Mouse (Mus musculus) layer of hippocampus, adult 2 months (tissue): Measurements from ENCODE around the gene Fam186b. TPM values are rescaled to one million over a fixed set of nuclear protein-coding genes. Genes with fewer than 3 reads are reported as not detected.

Experiments
- DNase-seq, 2 experiments: peaks; one replicate each; pipeline ENCODE4 v3.0.0; 2022; ENCODE audit warnings: low spot score in 2 of 2
- H3K27ac ChIP-seq: fragments of 200-600 bp; 2 replicates; pipeline ENCODE4 v1.8.1; 2022
- H3K4me3 ChIP-seq: fragments of 200-600 bp; 2 replicates; pipeline ENCODE4 v1.8.1; 2022; ENCODE audit warnings: mild to moderate bottlenecking
- CTCF ChIP-seq: fragments of 200-600 bp; conservative IDR thresholded peaks from 2 replicates; pipeline ENCODE4 v1.8.1; 2022; ENCODE audit warnings: antibody characterized with exemption, mild to moderate bottlenecking, moderate library complexity
- total RNA-seq, 2 experiments: library from RNA; stranded (reverse); gene quantifications; 2 replicates each; pipeline ENCODE4 v1.2.3; 2021

Gene Fam186b
- total RNA-seq, 2 experiments from 2014 or later = 1.2 to 1.9 TPM

DNA sequence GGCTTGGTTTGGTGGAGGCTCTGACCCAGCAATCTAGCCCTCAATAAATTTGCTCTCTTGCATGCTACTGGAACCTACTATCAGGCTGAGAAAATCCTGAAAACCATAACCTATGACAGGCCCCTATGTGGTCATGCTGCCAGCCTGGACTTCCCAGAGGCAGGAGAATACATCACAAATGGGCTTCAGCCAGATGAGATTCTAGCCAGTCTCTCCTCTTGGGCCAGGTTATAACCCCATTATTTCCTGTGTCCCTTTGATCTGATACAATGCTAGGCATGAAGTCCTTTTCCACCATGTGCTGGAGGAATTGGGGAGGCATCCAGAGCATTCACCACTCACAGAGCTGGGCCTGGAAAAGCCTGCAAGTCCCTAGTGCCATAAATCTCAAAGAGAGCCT lies 36.4 kb upstream of the Fam186b start:
- DNase-seq = no peak
- H3K4me3 ChIP-seq = no peak overlapping the region
- no peak for TF ChIP-seq CTCF
- peak overlapping the region; percentile 77 for H3K27ac ChIP-seq

DNA sequence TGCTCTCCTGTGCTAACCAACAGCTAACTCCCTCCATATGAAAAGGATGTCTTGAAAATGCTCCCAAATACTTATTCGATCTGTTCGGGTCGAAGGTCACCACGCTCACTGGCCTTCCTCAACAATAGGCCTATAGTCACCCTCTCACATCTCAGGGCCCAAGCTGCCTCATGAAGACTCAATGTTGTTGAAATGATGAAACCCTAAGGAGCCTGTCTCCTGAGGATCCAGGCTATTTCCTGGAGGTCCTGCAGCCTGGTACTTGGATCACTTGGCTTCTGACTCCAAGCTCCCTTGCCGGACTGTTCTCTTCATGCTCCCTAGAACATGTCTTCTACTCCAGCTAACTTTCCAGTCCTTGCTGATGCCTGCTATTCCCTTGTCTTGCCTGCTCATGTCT lies 35.7 kb upstream of the Fam186b start:
- no peak for TF ChIP-seq CTCF
- H3K27ac ChIP-seq = peak overlapping the region; percentile 77; the same call in 1 of the 2 replicates
- H3K4me3 ChIP-seq = no peak overlapping the region
- no peak for DNase-seq

DNA sequence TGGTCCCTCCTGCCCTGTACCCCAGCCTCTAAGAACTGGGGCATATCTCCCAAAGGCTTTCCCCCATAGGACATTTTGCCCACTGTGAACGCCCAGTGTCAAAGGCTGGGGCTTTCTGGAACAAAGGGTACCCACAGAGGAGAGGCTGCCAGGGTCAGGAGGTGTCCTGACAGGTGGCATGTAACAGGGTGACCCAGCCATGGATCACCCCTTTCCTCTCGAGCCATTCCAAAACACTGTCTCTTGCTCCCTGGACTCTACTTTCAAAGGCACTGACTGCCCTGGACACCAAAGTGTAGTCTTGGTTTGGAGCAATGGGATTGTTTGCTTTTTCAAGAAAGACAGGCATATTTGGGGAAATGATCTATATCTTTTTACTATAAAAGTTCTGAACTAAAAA lies 34.6 kb upstream of the Fam186b start:
- Histone ChIP-seq H3K27ac (peak overlapping the region; percentile 52), H3K4me3 (no peak overlapping the region)
- DNase-seq = no peak
- TF ChIP-seq CTCF = no peak

GRCm38 (mm10) chr15:99328011-99328410 lies 32.3 kb upstream of the Fam186b start:
- no peak for DNase-seq
- no peak for TF ChIP-seq CTCF
- no peak overlapping the region; the same call in 1 of the 2 replicates for H3K27ac ChIP-seq
- H3K4me3 ChIP-seq = no peak overlapping the region

- Histone ChIP-seq H3K4me3 (no peak overlapping the region), H3K27ac (peak overlapping the region; percentile 7; the same call in 1 of the 2 replicates)
- no peak for DNase-seq
- TF ChIP-seq CTCF = peak; percentile 76
Measured at GRCm38 (mm10) chr15:99326959-99327358, 31.3 kb upstream of the Fam186b start.

DNA sequence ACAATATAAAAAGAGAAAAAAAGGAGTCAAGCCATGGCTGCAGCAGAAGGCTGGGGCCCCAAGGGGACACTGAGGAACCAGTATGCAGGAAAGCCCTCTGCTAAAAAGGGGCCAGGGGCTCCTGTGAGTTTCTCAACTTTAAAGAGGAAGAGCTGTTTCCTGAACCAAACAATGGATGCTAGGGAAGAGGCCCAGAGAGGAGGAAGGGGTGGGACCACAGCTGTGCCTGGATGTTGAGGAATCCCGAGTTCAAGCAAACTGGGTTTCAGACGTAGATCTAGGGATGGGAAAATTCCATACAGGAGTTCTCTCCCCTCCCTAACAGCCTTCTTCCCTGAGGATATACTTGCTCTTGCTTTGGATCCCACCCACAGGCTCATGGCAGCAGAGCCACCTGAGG lies 30.7 kb upstream of the Fam186b start:
- H3K4me3 ChIP-seq = no peak overlapping the region
- no peak for TF ChIP-seq CTCF
- H3K27ac ChIP-seq = peak overlapping the region; percentile 61; the same call in 1 of the 2 replicates
- no peak for DNase-seq

DNA sequence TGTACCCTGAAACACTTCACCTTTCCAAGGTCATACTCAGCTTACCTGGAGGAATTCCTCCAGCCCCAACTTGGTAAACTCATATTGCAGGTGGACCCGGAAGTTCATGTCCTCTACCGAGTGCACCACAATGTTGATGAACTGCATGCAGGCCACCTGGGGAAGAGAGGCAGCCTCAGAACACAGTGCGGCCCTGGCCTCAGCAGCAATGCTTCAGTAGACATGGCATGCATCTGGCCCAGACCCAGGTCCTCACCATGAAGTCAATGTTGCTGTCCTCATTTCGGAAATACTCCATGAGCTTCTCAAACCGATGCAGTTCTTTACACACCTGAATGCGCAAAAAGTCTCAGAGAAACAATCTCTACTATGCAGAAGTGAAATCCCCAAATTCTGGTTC lies 29.9 kb upstream of the Fam186b start:
- Histone ChIP-seq H3K27ac (no peak overlapping the region), H3K4me3 (no peak overlapping the region)
- no peak for TF ChIP-seq CTCF
- no peak for DNase-seq

DNA sequence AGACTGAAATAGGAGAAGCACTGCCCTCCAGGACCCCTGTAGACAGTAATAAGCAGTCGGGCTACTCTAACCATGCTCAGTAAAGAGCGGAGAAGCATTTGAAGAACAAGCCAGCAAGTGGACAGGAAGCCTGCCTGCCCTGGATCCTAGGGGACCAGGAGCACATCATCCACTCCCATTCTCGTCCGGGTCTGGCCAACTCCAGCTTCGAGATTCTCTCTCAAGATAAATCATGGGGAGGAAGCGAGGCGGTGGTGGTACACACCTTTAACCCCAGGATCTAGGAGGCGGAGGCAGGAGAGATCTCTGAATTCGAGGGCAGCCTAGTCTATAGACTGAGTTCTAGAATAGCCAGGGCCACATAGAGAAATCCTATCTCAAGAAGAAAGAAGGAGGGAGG lies 28.5 kb upstream of the Fam186b start:
- no peak for TF ChIP-seq CTCF
- no peak overlapping the region for H3K4me3 ChIP-seq
- no peak overlapping the region for H3K27ac ChIP-seq
- DNase-seq = no peak

GRCm38 (mm10) chr15:99320978-99321377 lies 25.3 kb upstream of the Fam186b start:
- H3K4me3 ChIP-seq = no peak overlapping the region
- no peak for DNase-seq
- no peak overlapping the region for H3K27ac ChIP-seq
- TF ChIP-seq CTCF = no peak

DNA sequence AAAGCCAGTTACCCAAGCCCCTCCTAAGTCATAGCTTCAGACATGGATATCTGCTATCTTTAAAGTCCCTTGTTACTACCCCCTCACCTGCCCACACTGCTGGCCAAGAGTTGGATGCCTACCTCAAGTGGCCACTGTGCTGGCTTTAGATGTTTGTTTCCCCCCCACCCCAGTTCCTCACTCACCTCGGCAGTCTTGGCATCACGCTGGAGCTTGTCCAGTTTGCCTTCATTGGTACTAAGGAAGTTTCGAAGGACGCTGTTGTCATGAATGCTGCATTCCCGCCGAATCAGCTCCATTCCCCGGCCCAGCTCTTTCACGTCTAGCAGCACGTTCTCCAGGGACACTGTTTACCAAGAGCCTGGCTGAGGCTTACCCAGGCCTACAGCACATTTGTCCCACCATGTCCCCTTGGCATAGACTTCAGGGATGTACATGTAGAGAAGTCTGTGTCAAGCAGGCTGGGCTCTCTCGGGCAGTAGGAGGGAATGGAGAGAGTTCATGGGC lies 24.5 kb upstream of the Fam186b start:
- peak overlapping the region; percentile 65 for H3K27ac ChIP-seq
- DNase-seq = no peak

GRCm38 (mm10) chr15:99319411-99319871 lies 23.8 kb upstream of the Fam186b start:
- Histone ChIP-seq H3K27ac (peak overlapping the region; percentile 65), H3K4me3 (no peak overlapping the region)
- TF ChIP-seq CTCF = no peak
- no peak for DNase-seq

More for the DNA sequence above, 24.5 kb upstream of the Fam186b start:
- H3K4me3 ChIP-seq = no peak overlapping the region
- TF ChIP-seq CTCF = no peak

GRCm38 (mm10) chr15:99318861-99319410 lies 23.2 kb upstream of the Fam186b start:
- Histone ChIP-seq H3K27ac (peak overlapping the region; percentile 65), H3K4me3 (no peak overlapping the region)
- DNase-seq = no peak
- no peak for TF ChIP-seq CTCF

- no peak for DNase-seq
- no peak for TF ChIP-seq CTCF
- Histone ChIP-seq H3K27ac (peak overlapping the region; percentile 65), H3K4me3 (no peak overlapping the region)
Measured at GRCm38 (mm10) chr15:99318071-99318470, 22.4 kb upstream of the Fam186b start.

GRCm38 (mm10) chr15:99317267-99317651 lies 21.6 kb upstream of the Fam186b start:
- DNase-seq = no peak
- peak overlapping the region; percentile 65 for H3K27ac ChIP-seq
- TF ChIP-seq CTCF = no peak
- no peak overlapping the region for H3K4me3 ChIP-seq
